ENCODE assay signal across 8 mouse cellular contexts in genomic region chr9:25251611-25252282, GRCm38 (mm10). TPM values are rescaled to one million over a fixed set of nuclear protein-coding genes. Genes with fewer than 3 reads are reported as not detected.
DNase-seq lines count a peak whose midpoint lies in the region; ATAC-seq and TF ChIP-seq lines count a peak whose summit lies in the region.

No protein-coding gene starts in this region.

- peak overlapping the region; percentile 77 for H3K27ac ChIP-seq in ES-E14 (ENCODE audit: insufficient read depth, low read depth, low read length, poor library complexity, severe bottlenecking)
- H3K27ac ChIP-seq in heart, embryonic 15.5 days, result peak overlapping the region; percentile 98
- peak overlapping the region; percentile 97 for H3K27ac ChIP-seq in liver, embryonic 13.5 days

- DNase-seq in ES-E14 (ENCODE audit: low read depth, low spot score), result peak; percentile 86
- DNase-seq in c-Kit-positive CD71-negative TER-119-negative erythroid progenitor cells, embryonic 14.5 days (ENCODE audit: low read depth), result peak; percentile 68
- peak; percentile 93 for DNase-seq in kidney, postnatal 10 days
- peak; percentile 81 for DNase-seq in liver, embryonic 13.5 days
- DNase-seq in neural tube, embryonic 10.5 days (ENCODE audit: extremely low spot score, low spot score), result peak; percentile 93
- peak; percentile 89 for DNase-seq in testis, postnatal 14 days (ENCODE audit: low spot score)

- in situ Hi-C loops in ES-E14 (cut with MboI; ENCODE audit: low sequenced_read_pairs in 2 of 2, unreplicated experiment in 2 of 2), result no loop called here

- ATAC-seq in erythroid progenitor cell, adult 5-6 weeks (replicated peaks; ENCODE audit: low FRiP score, poor library complexity, severe bottlenecking), result peak; percentile 81
- peak; percentile 88 for ATAC-seq in heart, embryonic 15.5 days (replicated peaks; ENCODE audit: insufficient number of reproducible peaks, insufficient read depth, low FRiP score, low read depth)
- ATAC-seq in liver, embryonic 13.5 days (ENCODE audit: low read depth), result peak; percentile 76

- H3K9me3 ChIP-seq in ES-E14 (ENCODE audit: control insufficient read depth, insufficient read depth, low read depth, low read length), result no peaks in the 10 kb centered on the region
- H3K9me3 ChIP-seq in heart, embryonic 15.5 days (replicated peaks), result no peaks in the 10 kb centered on the region
- no peaks in the 10 kb centered on the region for H3K9me3 ChIP-seq in liver, embryonic 13.5 days (replicated peaks)

- H3K4me1 ChIP-seq in ES-E14 (ENCODE audit: control insufficient read depth in 2 of 2, insufficient read depth in 2 of 2, low read length in 2 of 2, poor library complexity in 1 of 2), result no peaks in the 10 kb centered on the region; a peak in 1 of 4 replicates
- peaks cover 25% of the 10 kb centered on the region for H3K4me1 ChIP-seq in heart, embryonic 15.5 days (replicated peaks)
- H3K4me1 ChIP-seq in liver, embryonic 13.5 days (replicated peaks), result peaks cover 32% of the 10 kb centered on the region

- under 1% methylated on average over 41 of the region's 41 CpGs for WGBS in heart, embryonic 15.5 days
- WGBS in liver, embryonic 13.5 days (ENCODE audit: insufficient replicate concordance), result under 1% methylated on average over 41 of the region's 41 CpGs

- H3K4me2 ChIP-seq in heart, embryonic 15.5 days, result peak overlapping the region; percentile 76
- peak overlapping the region; percentile 80 for H3K4me2 ChIP-seq in liver, embryonic 13.5 days

- peak overlapping the region; percentile 56 to 96 for H3K4me3 ChIP-seq in ES-E14 (ENCODE audit: insufficient read depth in 1 of 2, low read depth in 1 of 2, low read length in 2 of 2, poor library complexity in 1 of 2, severe bottlenecking in 1 of 2)
- peak overlapping the region; percentile 82 for H3K4me3 ChIP-seq in heart, embryonic 15.5 days
- H3K4me3 ChIP-seq in liver, embryonic 13.5 days (replicated peaks), result peak overlapping the region; percentile 98

- no peaks in the 10 kb centered on the region for H3K27me3 ChIP-seq in heart, embryonic 15.5 days
- H3K27me3 ChIP-seq in liver, embryonic 13.5 days, result no peaks in the 10 kb centered on the region

- peak overlapping the region; percentile 99 for H3K9ac ChIP-seq in ES-E14 (ENCODE audit: insufficient read depth, low read depth, low read length, poor library complexity, severe bottlenecking)
- H3K9ac ChIP-seq in heart, embryonic 15.5 days, result peak overlapping the region; percentile 83
- H3K9ac ChIP-seq in liver, embryonic 13.5 days, result peak overlapping the region; percentile 99

- no peaks in the 10 kb centered on the region for H3K36me3 ChIP-seq in ES-E14 (ENCODE audit: control insufficient read depth, insufficient read depth, low read length, poor library complexity, severe bottlenecking)
- H3K36me3 ChIP-seq in heart, embryonic 15.5 days, result no peaks in the 10 kb centered on the region
- no peaks in the 10 kb centered on the region for H3K36me3 ChIP-seq in liver, embryonic 13.5 days

TF ChIP-seq in ES-E14, 5 proteins besides CTCF, POLR2A, EP300 and RAD21:
- TF ChIP-seq MAFK (IDR thresholded peaks at IDR 0.05; ENCODE audit: insufficient read depth, low read depth, low read length) (no peak), HCFC1 (IDR thresholded peaks at IDR 0.05; ENCODE audit: borderline replicate concordance, insufficient read depth, low read length) (peak; percentile 82)

RNA-seq across cellular contexts. Expression of gene Sept7, which starts 0.5 kb away (rescaled TPM):
- 58.6 and 110 TPM in 2 replicates for total RNA-seq in ES-E14 (2012; rRNA removed)
- 169 and 204 TPM in 2 replicates for total RNA-seq in erythroid progenitor cell, adult 5-6 weeks (2015; ENCODE audit: low replicate concordance)
- 170 and 193 TPM in 2 replicates for total RNA-seq in erythroid progenitor cell, adult 5-6 weeks (2017; ENCODE audit: low replicate concordance)
- polyA plus RNA-seq in heart, embryonic 15.5 days (2015; fragmentation: Nextera tagmentation; extraction: Ambion mirVana), result 225 and 252 TPM in 2 replicates
- 110 and 137 TPM in 2 replicates for polyA plus RNA-seq in liver, embryonic 13.5 days (2015; fragmentation: Nextera tagmentation; extraction: Ambion mirVana)

Comparison
In these comparisons a context has a peak if more than half of its experiments do, and no peak if none do; other contexts are left out.
1. Peak in every context shown above with its lines: DNase-seq, ATAC-seq, H3K4me3 ChIP-seq and H3K27ac ChIP-seq.